Mouse (Mus musculus) bone marrow macrophage, adult 2 months (primary cell): ENCODE results near the gene Tex264.

Experiments
- CTCF ChIP-seq: IDR thresholded peaks from 2 replicates; pipeline ENCODE4 v1.5.1; 2012; ENCODE audit warnings: low read depth, mild to moderate bottlenecking, low read length, moderate library complexity
- POLR2A ChIP-seq: IDR thresholded peaks from 2 replicates; pipeline ENCODE4 v1.6.1; 2012; ENCODE audit warnings: mild to moderate bottlenecking, low read depth, low read length, borderline replicate concordance

GRCm38 (mm10) chr9:106659441-106659840 is 26.3 kb downstream of the Tex264 start:
- no peak for TF ChIP-seq CTCF
- TF ChIP-seq POLR2A: no peak
